Mouse (Mus musculus): ENCODE data around the gene Fcer2a. TPM values are rescaled to one million over a fixed set of nuclear protein-coding genes. Genes with fewer than 3 reads are reported as not detected.

Gene Fcer2a
- polyA plus RNA-seq, 2 experiments, result 0.05 TPM; not detected in 1

GRCm38 (mm10) chr8:3656725-3657381, 37.1 kb downstream of the Fcer2a start:
- no peak for ATAC-seq (ENCODE audit: insufficient read depth)
- H3K36me3 ChIP-seq (replicated peaks; ENCODE audit: control insufficient read depth, insufficient read depth, low read depth), result no peaks in the 10 kb centered on the region
- H3K27me3 ChIP-seq (ENCODE audit: control insufficient read depth, insufficient read depth, low read length), result no peaks in the 10 kb centered on the region
- no peak overlapping the region for H3K4me2 ChIP-seq (ENCODE audit: low read depth)
- no peak for TF ChIP-seq EP300 (IDR thresholded peaks at IDR 0.05; ENCODE audit: low read depth)
- no peak for TF ChIP-seq CTCF (IDR thresholded peaks at IDR 0.05; ENCODE audit: low read depth)
- H3K4me1 ChIP-seq (replicated peaks; ENCODE audit: control insufficient read depth in 2 of 2, insufficient read depth in 2 of 2, low read length in 1 of 2), result peaks cover 0 to 2% of the 10 kb centered on the region in 2 experiments; a peak in 1 of 4 replicates
- H3K4me3 ChIP-seq (ENCODE audit: insufficient read depth in 1 of 2, low read depth in 2 of 2, low read length in 2 of 2), result no peak overlapping the region
- 19% methylated on average over 7 of the region's 7 CpGs for WGBS (ENCODE audit: insufficient replicate concordance)
- DNase-seq (ENCODE audit: low read depth in 3 of 3, low spot score in 3 of 3), result no peak
- no peaks in the 10 kb centered on the region for H3K9me3 ChIP-seq (ENCODE audit: control insufficient read depth, low read length)
- H3K27ac ChIP-seq, result no peak overlapping the region
- H3K9ac ChIP-seq (replicated peaks), result no peak overlapping the region

GRCm38 (mm10) chr8:3655526-3655925, 38.4 kb downstream of the Fcer2a start, which contains the start of gene Retn:
TSS of gene Retn (plus strand) at chr8:3655770.
- no peak within 1 kb of the TSS for H3K27ac ChIP-seq
- H3K27me3 ChIP-seq (ENCODE audit: control insufficient read depth, insufficient read depth, low read length), result no peaks in the 10 kb centered on the region
- DNase-seq (ENCODE audit: low read depth in 3 of 3, low spot score in 3 of 3) (no peak), ATAC-seq (ENCODE audit: insufficient read depth) (no peak)
- no peak within 1 kb of the TSS for H3K4me2 ChIP-seq (ENCODE audit: low read depth)
- no peak for TF ChIP-seq CTCF (IDR thresholded peaks at IDR 0.05; ENCODE audit: low read depth)
- no peak for TF ChIP-seq EP300 (IDR thresholded peaks at IDR 0.05; ENCODE audit: low read depth)
- H3K4me3 ChIP-seq (ENCODE audit: insufficient read depth in 1 of 2, low read depth in 2 of 2, low read length in 2 of 2), result no peak within 1 kb of the TSS
- H3K36me3 ChIP-seq (replicated peaks; ENCODE audit: control insufficient read depth, insufficient read depth, low read depth), result no peaks in the 10 kb centered on the region
- no peak within 1 kb of the TSS for H3K9ac ChIP-seq (replicated peaks)
- H3K9me3 ChIP-seq (ENCODE audit: control insufficient read depth, low read length), result no peaks in the 10 kb centered on the region
- WGBS (ENCODE audit: insufficient replicate concordance), result 50% methylated on average over 3 of the region's 3 CpGs
- peaks cover 0 to 2% of the 10 kb centered on the region in 2 experiments; a peak in 1 of 4 replicates for H3K4me1 ChIP-seq (replicated peaks; ENCODE audit: control insufficient read depth in 2 of 2, insufficient read depth in 2 of 2, low read length in 1 of 2)

DNA sequence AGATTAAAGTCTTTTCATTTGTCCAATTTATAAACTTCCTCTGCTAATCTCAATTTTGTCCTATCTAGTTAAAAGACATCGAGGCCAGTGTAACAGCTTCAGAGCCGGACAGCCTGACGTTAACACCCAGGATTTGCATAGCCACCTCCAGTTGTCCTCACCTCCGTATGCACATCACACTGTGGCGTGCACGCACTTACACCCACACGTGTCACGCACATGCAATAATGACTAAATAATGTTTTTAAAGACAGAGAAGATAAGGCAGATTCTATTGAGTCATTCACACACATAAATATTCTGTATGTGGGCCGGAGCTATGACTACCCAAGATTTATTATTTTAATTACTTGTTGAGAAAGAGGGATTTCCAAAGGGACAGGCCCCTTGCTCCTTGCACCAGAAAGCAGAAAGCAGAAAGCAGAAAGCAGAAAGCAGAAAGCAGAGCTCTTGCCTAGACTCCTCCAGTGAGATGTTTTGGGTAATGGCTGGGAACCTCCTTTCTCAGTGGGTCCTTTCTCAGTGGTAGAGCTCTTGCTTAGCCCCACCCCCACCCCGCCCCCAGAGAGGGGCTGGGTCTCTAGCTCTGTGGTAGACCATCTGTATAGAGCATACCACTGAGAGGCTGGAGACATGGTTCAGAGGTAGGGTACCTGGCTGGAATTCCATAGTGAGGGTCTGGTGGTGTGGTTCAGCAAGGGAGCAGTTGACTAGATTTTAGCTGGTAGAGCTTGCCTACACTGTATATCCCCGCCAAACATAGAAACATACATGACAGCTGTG, 39.1 kb downstream of the Fcer2a start:
- no peak overlapping the region for H3K9ac ChIP-seq (replicated peaks)
- H3K36me3 ChIP-seq (replicated peaks; ENCODE audit: control insufficient read depth, insufficient read depth, low read depth), result no peaks in the 10 kb centered on the region
- TF ChIP-seq EP300 (IDR thresholded peaks at IDR 0.05; ENCODE audit: low read depth), result no peak
- no peak for TF ChIP-seq CTCF (IDR thresholded peaks at IDR 0.05; ENCODE audit: low read depth)
- no peak overlapping the region for H3K4me3 ChIP-seq (ENCODE audit: insufficient read depth in 1 of 2, low read depth in 2 of 2, low read length in 2 of 2)
- DNase-seq (ENCODE audit: low read depth in 3 of 3, low spot score in 3 of 3) (no peak), ATAC-seq (ENCODE audit: insufficient read depth) (no peak)
- WGBS (ENCODE audit: insufficient replicate concordance), result 63% methylated on average over 11 of the region's 11 CpGs
- no peak overlapping the region for H3K4me2 ChIP-seq (ENCODE audit: low read depth)
- peaks cover 0 to 2% of the 10 kb centered on the region in 2 experiments; a peak in 1 of 4 replicates for H3K4me1 ChIP-seq (replicated peaks; ENCODE audit: control insufficient read depth in 2 of 2, insufficient read depth in 2 of 2, low read length in 1 of 2)
- H3K9me3 ChIP-seq (ENCODE audit: control insufficient read depth, low read length), result no peaks in the 10 kb centered on the region
- no peak overlapping the region for H3K27ac ChIP-seq
- no peaks in the 10 kb centered on the region for H3K27me3 ChIP-seq (ENCODE audit: control insufficient read depth, insufficient read depth, low read length)

DNA sequence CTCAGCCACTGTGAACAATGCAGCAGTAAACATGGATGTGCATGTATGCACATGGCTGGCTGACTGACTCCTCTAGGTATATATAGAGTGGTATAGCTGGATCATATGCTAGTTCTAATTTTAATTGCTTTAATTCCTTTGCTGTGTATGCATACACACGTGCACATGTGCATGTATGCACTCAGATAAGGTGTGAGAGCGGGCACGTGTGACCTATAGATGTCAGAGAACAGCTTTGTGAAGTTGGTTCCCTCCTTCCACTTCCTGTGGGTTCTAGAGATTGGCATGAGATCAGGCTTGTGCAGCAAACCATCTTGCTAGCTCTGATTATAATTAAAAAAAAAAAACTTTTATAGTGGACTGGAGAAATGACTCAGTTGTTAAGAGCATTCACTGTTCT, 41.1 kb downstream of the Fcer2a start:
- H3K4me2 ChIP-seq (ENCODE audit: low read depth), result no peak overlapping the region
- peaks cover 0 to 5% of the 10 kb centered on the region in 2 experiments; a peak in 2 of 4 replicates for H3K4me1 ChIP-seq (replicated peaks; ENCODE audit: control insufficient read depth in 2 of 2, insufficient read depth in 2 of 2, low read length in 1 of 2)
- no peaks in the 10 kb centered on the region for H3K36me3 ChIP-seq (replicated peaks; ENCODE audit: control insufficient read depth, insufficient read depth, low read depth)
- ATAC-seq (ENCODE audit: insufficient read depth) (no peak), DNase-seq (ENCODE audit: low read depth in 3 of 3, low spot score in 3 of 3) (no peak)
- no peak overlapping the region for H3K9ac ChIP-seq (replicated peaks)
- H3K9me3 ChIP-seq (ENCODE audit: control insufficient read depth, low read length), result no peaks in the 10 kb centered on the region
- WGBS (ENCODE audit: insufficient replicate concordance), result 25% methylated on average over 3 of the region's 3 CpGs
- H3K27me3 ChIP-seq (ENCODE audit: control insufficient read depth, insufficient read depth, low read length), result no peaks in the 10 kb centered on the region
- TF ChIP-seq CTCF (IDR thresholded peaks at IDR 0.05; ENCODE audit: low read depth) (no peak), EP300 (IDR thresholded peaks at IDR 0.05; ENCODE audit: low read depth) (no peak)
- H3K4me3 ChIP-seq (ENCODE audit: insufficient read depth in 1 of 2, low read depth in 2 of 2, low read length in 2 of 2), result no peak overlapping the region
- H3K27ac ChIP-seq, result no peak overlapping the region

DNA sequence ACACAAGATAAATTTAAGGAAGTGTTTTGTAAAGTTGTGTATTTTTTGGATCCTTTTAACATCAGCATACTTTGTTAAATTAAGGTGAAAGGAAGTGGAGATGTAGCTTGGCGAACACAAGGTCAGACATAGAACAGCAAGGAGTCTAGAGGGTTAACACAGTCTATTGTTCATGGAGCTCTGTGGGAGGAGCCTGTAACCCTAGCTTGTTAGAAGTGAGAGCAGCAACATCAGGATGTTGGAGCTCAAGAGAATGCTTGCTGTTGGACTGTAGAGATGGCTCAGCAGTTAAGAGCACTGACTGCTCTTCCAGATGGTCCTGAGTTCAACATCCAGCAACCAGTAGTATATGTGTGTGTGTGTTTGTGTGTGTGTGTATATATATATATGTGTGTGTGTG, 45.0 kb downstream of the Fcer2a start:
- no peak for ATAC-seq (ENCODE audit: insufficient read depth)
- DNase-seq (ENCODE audit: low read depth in 3 of 3, low spot score in 3 of 3), result no peak
- no peak overlapping the region for H3K9ac ChIP-seq (replicated peaks)
- no peak overlapping the region for H3K4me3 ChIP-seq (ENCODE audit: insufficient read depth in 1 of 2, low read depth in 2 of 2, low read length in 2 of 2)
- no peaks in the 10 kb centered on the region for H3K9me3 ChIP-seq (ENCODE audit: control insufficient read depth, low read length)
- H3K4me1 ChIP-seq (replicated peaks; ENCODE audit: control insufficient read depth in 2 of 2, insufficient read depth in 2 of 2, low read length in 1 of 2), result peaks cover 0 to 6% of the 10 kb centered on the region in 2 experiments; a peak in 2 of 4 replicates
- H3K4me2 ChIP-seq (ENCODE audit: low read depth), result no peak overlapping the region
- no peaks in the 10 kb centered on the region for H3K27me3 ChIP-seq (ENCODE audit: control insufficient read depth, insufficient read depth, low read length)
- no peaks in the 10 kb centered on the region for H3K36me3 ChIP-seq (replicated peaks; ENCODE audit: control insufficient read depth, insufficient read depth, low read depth)
- H3K27ac ChIP-seq, result no peak overlapping the region
- TF ChIP-seq CTCF (IDR thresholded peaks at IDR 0.05; ENCODE audit: low read depth), result no peak
- no peak for TF ChIP-seq EP300 (IDR thresholded peaks at IDR 0.05; ENCODE audit: low read depth)
- 16% methylated on average over 1 of the region's 1 CpGs for WGBS (ENCODE audit: insufficient replicate concordance)

Measured in liver, embryonic 14.5 days (tissue).